Mouse (Mus musculus) gastrocnemius, adult 2 months (tissue): Measurements from ENCODE around the gene Gm3095. TPM values are rescaled to one million over a fixed set of nuclear protein-coding genes. Genes with fewer than 3 reads are reported as not detected.
"Not testable (repeated sequence)": the region's sequence is repeated elsewhere in the genome, so short reads cannot be mapped to it uniquely, and the experiment has no call there.

Source experiments
- DNase-seq: peaks from one replicate; pipeline ENCODE4 v3.0.0; 2022
- H3K27ac ChIP-seq: fragments of 200-600 bp; 2 replicates; pipeline ENCODE4 v1.8.1; 2022; ENCODE audit warnings: mild to moderate bottlenecking
- H3K4me3 ChIP-seq: fragments of 200-600 bp; 2 replicates; pipeline ENCODE4 v1.8.1; 2022; ENCODE audit warnings: mild to moderate bottlenecking, moderate library complexity
- intact Hi-C: fragments of 180-260 bp; cut with DNase I; formaldehyde crosslinking; loops from one replicate; pipeline ENCODE4 v1.15.1; 2025
- long read RNA-seq, 2 experiments: library from polyadenylated mRNA; stranded (forward); transcript quantifications; one replicate each; pipeline ENCODE4 v2.0.0; 2021
- total RNA-seq, 2 experiments: library from RNA; stranded (reverse); gene quantifications; 2 replicates each; pipeline ENCODE4 v1.2.3; 2021

The Gm3095 gene
- not detected for total RNA-seq
- long read RNA-seq, experiment 1 = 0 reads
- long read RNA-seq, experiment 2 = 0 reads

DNA sequence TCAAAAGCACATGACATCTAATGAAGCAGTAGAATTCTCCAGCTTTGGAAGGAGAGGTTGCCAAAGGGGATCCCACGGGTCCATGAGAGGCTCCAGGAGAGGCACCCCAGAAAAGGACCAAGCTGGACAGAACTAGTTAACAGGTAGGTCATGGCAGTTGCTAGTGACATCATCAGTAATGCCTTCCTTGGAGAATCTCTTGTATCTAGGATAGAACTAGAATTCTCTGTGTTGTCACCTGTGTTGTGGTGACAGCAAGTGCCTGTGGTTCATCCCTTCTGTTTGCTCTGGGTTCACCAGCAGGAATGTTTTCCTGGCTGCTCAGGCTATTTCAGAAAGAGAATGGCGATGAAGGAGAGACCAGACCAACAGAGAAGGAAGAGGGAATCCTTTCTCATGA lies at the start of gene Gm3095:
Gene Gm3095, plus strand, starts transcription at position 301 of the 400 bp plus-strand sequence.
- DNase-seq, H3K4me3 ChIP-seq, intact Hi-C loops, H3K27ac ChIP-seq: not testable (repeated sequence)

DNA sequence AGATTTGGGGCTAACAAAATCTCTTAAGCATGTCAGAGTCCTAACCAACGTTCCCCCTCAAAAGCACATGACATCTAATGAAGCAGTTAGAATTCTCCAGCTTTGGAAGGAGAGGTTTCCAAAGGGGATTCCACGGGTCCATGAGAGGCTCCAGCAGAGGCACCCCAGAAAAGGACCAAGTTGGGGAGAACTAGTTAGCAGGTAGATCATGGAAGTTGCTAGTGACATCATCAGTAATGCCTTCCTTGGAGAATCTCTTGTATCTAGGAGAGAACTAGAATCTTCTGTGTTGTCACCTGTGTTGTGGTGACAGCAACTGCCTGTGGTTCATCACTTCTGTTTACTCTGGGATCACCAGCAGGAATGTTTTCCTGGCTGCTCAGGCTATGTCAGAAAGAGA lies 31.9 kb upstream of the Gm3095 start, which contains the start of gene Gm3029:
Gene Gm3029, plus strand, starts transcription at position 301 of the 400 bp plus-strand sequence.
- DNase-seq, H3K4me3 ChIP-seq, H3K27ac ChIP-seq, intact Hi-C loops: not testable (repeated sequence)

DNA sequence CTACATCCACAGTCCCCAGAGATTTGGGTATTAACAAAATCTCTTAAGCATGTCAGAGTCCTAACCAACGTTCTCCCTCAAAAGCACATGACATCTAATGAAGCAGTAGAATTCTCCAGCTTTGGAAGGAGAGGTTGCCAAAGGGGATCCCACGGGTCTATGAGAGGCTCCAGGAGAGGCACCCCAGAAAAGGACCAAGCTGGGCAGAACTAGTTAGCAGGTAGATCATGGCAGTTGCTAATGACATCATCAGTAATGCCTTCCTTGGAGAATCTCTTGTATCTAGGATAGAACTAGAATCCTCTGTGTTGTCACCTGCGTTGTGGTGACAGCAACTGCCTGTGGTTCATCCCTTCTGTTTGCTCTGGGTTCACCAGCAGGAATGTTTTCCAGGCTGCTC lies 34.7 kb downstream of the Gm3095 start, which contains the start of gene Gm3099:
Gene Gm3099, plus strand, starts transcription at position 301 of the 400 bp plus-strand sequence.
- DNase-seq, H3K4me3 ChIP-seq, H3K27ac ChIP-seq, intact Hi-C loops: not testable (repeated sequence)

Other genes with a start within 250 kb of the Gm3095 start
- gene Gm3002, start 153.5 kb upstream of the Gm3095 start, total RNA-seq = not detected
- gene Gm3033, start 117.3 kb upstream of the Gm3095 start, total RNA-seq = not detected
- not detected for gene Gm2916, start 79.4 kb upstream of the Gm3095 start, total RNA-seq
- not detected for gene Gm3029, start 31.8 kb upstream of the Gm3095 start, total RNA-seq
- gene Gm3099, start 34.8 kb downstream of the Gm3095 start, total RNA-seq = not detected
- gene Gm5796, start 60.4 kb downstream of the Gm3095 start, total RNA-seq = under 1 TPM in 1 of 2 experiments, not detected in 1; 0.26 TPM
- not detected for gene Gm3115, start 120.6 kb downstream of the Gm3095 start, total RNA-seq
- not detected for gene Gm8108, start 147.0 kb downstream of the Gm3095 start, total RNA-seq
- not detected for gene Gm3127, start 201.5 kb downstream of the Gm3095 start, total RNA-seq
- not detected for gene Gm2974, start 219.0 kb downstream of the Gm3095 start, total RNA-seq